Mouse (Mus musculus) olfactory bulb, adult 2 months (tissue): ENCODE results near the gene Pou3f1.

Experiments used
- CTCF ChIP-seq: fragments of 200-500 bp; IDR thresholded peaks from 2 replicates; pipeline ENCODE4 v1.5.1; 2012; ENCODE audit warnings: low read depth, mild to moderate bottlenecking, low read length, moderate library complexity; ENCODE audit not compliant: insufficient read depth
- POLR2A ChIP-seq: fragments of 200-500 bp; IDR thresholded peaks from 2 replicates; pipeline ENCODE4 v1.6.1; 2012; ENCODE audit warnings: mild to moderate bottlenecking, low read depth, low read length, moderate library complexity; ENCODE audit not compliant: insufficient read depth

DNA sequence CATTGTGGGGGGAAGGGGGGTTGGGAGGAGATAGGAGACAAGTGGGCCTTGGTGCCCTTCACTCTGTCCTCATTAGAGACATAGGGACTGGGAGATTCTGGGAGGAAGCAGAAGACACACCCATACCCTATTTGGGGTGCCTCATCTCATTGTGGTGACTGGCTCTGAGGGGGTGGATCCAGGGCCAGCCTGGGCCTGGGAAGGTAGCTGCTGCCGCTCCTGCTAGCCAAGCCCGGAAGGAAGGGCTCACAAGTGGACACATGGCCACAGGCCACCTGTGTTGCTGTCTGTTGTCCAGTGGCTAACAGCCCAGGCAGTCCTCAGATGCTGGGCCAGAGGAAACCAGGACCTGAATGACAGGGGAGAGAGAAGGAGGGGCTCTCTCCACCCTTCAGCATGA lies 46.8 kb downstream of the Pou3f1 start:
- TF ChIP-seq CTCF (no peak), POLR2A (no peak)
